Mouse (Mus musculus): ENCODE results near the gene Olfr195.

GRCm38 (mm10) chr16:59130740-59131139 lies 16.1 kb upstream of the Olfr195 start:
- no peak for TF ChIP-seq CTCF (IDR thresholded peaks at IDR 0.05)
- TF ChIP-seq EP300 (IDR thresholded peaks at IDR 0.05) = no peak

Measured in lung, postnatal 0 days (tissue).